Mouse (Mus musculus) right cerebral cortex, postnatal 14 days (tissue): ENCODE data around the gene Tgtp2.
"Not testable (repeated sequence)": the region's sequence is repeated elsewhere in the genome, so short reads cannot be mapped to it uniquely, and the experiment has no call there.

Source experiments
- DNase-seq: peaks from one replicate; pipeline ENCODE4 v3.0.0; 2022

The Tgtp2 gene

GRCm38 (mm10) chr11:49084385-49084784, 20.4 kb upstream of the Tgtp2 start:
- no peak for DNase-seq

GRCm38 (mm10) chr11:49083808-49084207, 19.8 kb upstream of the Tgtp2 start:
- DNase-seq, result no peak

GRCm38 (mm10) chr11:49083146-49083545, 19.1 kb upstream of the Tgtp2 start:
- DNase-seq, result no peak

- DNase-seq, result no peak
Observed at GRCm38 (mm10) chr11:49081886-49082285, 17.9 kb upstream of the Tgtp2 start.

GRCm38 (mm10) chr11:49081356-49081755, 17.4 kb upstream of the Tgtp2 start:
- no peak for DNase-seq

- DNase-seq, result no peak
Observed at GRCm38 (mm10) chr11:49080636-49081035, 16.6 kb upstream of the Tgtp2 start.

GRCm38 (mm10) chr11:49078719-49079118, 14.7 kb upstream of the Tgtp2 start:
- no peak for DNase-seq

- DNase-seq, result no peak
Observed at GRCm38 (mm10) chr11:49077012-49077411, 13.0 kb upstream of the Tgtp2 start.

GRCm38 (mm10) chr11:49076001-49076757, 12.2 kb upstream of the Tgtp2 start, which contains the start of gene Ifi47:
Ifi47 (plus strand) TSS chr11:49076587.
- DNase-seq, result not testable (repeated sequence)

GRCm38 (mm10) chr11:49068358-49068757, 4.4 kb upstream of the Tgtp2 start:
- DNase-seq, result no peak

- DNase-seq, result not testable (repeated sequence)
Observed at GRCm38 (mm10) chr11:49061865-49062264, 2.1 kb downstream of the Tgtp2 start.

- DNase-seq, result not testable (repeated sequence)
Observed at GRCm38 (mm10) chr11:49060061-49060460, 3.9 kb downstream of the Tgtp2 start.

- not testable (repeated sequence) for DNase-seq
Observed at GRCm38 (mm10) chr11:49051894-49052293, 12.1 kb downstream of the Tgtp2 start.

- not testable (repeated sequence) for DNase-seq
Observed at GRCm38 (mm10) chr11:49051093-49051891, 12.7 kb downstream of the Tgtp2 start, which contains the start of gene 9930111J21Rik2. 9930111J21Rik2 (minus strand) TSS chr11:49051242.

- DNase-seq, result not testable (repeated sequence)
Observed at GRCm38 (mm10) chr11:49050064-49050463, 13.9 kb downstream of the Tgtp2 start.

GRCm38 (mm10) chr11:49012074-49012473, 51.9 kb downstream of the Tgtp2 start:
- DNase-seq, result not testable (repeated sequence)
